Mouse (Mus musculus): ENCODE measurements around the gene Setd5.

DNA sequence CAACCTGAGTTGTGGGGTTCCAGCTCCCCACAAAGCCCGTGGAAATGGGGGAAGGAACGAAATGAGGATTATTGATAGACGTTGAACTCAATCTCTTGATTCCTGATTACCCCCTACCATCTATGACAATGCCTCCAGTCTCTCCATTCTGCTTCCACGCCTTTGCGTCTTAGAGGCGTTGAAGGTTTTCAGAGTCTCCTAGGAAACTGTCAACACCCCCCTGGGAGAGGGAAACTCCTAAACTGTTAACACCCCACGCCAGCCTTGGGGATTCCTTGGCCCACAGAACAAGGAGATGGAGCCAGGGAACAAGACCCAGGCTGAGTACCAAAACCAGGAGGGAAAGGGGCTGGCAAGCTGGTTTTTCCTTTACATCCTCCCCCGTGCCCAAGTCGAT lies 118.4 kb downstream of the Setd5 start:
- no peak for TF ChIP-seq GATA1 (IDR thresholded peaks at IDR 0.05; ENCODE audit: borderline replicate concordance, low read length)
- no peak for TF ChIP-seq FLI1 (IDR thresholded peaks at IDR 0.05; ENCODE audit: low read length)
